Mouse (Mus musculus) testis, adult 2 months (tissue): ENCODE data around the gene Eif4e1b. TPM values are rescaled to one million over a fixed set of nuclear protein-coding genes. Genes with fewer than 3 reads are reported as not detected.

Experiments
- H3K27ac ChIP-seq: fragments of 200-500 bp; 2 replicates; pipeline ENCODE4 v1.5.1; 2012; ENCODE audit warnings: low read depth, low read length; ENCODE audit not compliant: control insufficient read depth, insufficient read depth
- H3K27me3 ChIP-seq: fragments of 200-500 bp; 2 replicates; pipeline ENCODE4 v1.6.1; 2012; ENCODE audit warnings: mild to moderate bottlenecking, low read length, moderate library complexity; ENCODE audit not compliant: control insufficient read depth, insufficient read depth
- H3K36me3 ChIP-seq: fragments of 200-500 bp; 2 replicates; pipeline ENCODE4 v1.6.1; 2012; ENCODE audit warnings: mild to moderate bottlenecking, low read length; ENCODE audit not compliant: control insufficient read depth, insufficient read depth
- H3K4me1 ChIP-seq: fragments of 200-500 bp; 2 replicates; pipeline ENCODE4 v1.6.1; 2012; ENCODE audit warnings: low read length; ENCODE audit not compliant: control insufficient read depth, insufficient read depth
- H3K4me3 ChIP-seq: fragments of 200-500 bp; 2 replicates; pipeline ENCODE4 v1.5.1; 2012; ENCODE audit warnings: low read depth, mild to moderate bottlenecking, low read length, moderate library complexity, mixed read lengths; ENCODE audit not compliant: control insufficient read depth
- CTCF ChIP-seq: fragments of 200-500 bp; IDR thresholded peaks from 2 replicates; pipeline ENCODE4 v1.5.1; 2012; ENCODE audit warnings: low read depth, mild to moderate bottlenecking, inconsistent platforms, low read length, moderate library complexity; ENCODE audit not compliant: control insufficient read depth, insufficient read depth, insufficient replicate concordance
- POLR2A ChIP-seq: fragments of 200-500 bp; IDR thresholded peaks from 2 replicates; pipeline ENCODE4 v1.6.1; 2012; ENCODE audit warnings: low read depth, mild to moderate bottlenecking, inconsistent platforms, low read length, moderate library complexity; ENCODE audit not compliant: control insufficient read depth
- polyA plus RNA-seq: library from polyadenylated mRNA; depleted of rRNA; stranded (reverse); fragments of >200 nt; gene quantifications from 2 replicates; pipeline ENCODE4 v1.2.3, GENCODE M21; 2012

Eif4e1b gene
- polyA plus RNA-seq, 1 experiment = 0.51 TPM

GRCm38 (mm10) chr13:54749061-54749863 lies 34.5 kb upstream of the Eif4e1b start:
- TF ChIP-seq CTCF (no peak), POLR2A (no peak)
- H3K36me3 ChIP-seq = no peaks in the 10 kb centered on the region
- H3K4me1 ChIP-seq = peaks cover 3% of the 10 kb centered on the region
- no peaks in the 10 kb centered on the region for H3K27me3 ChIP-seq
- peak overlapping the region; percentile 61 for H3K4me3 ChIP-seq
- H3K27ac ChIP-seq = no peak overlapping the region

GRCm38 (mm10) chr13:54749864-54750411 lies 33.9 kb upstream of the Eif4e1b start, which contains the start of gene Gprin1:
Gene Gprin1 (minus strand): TSS chr13:54749874.
- TF ChIP-seq POLR2A (no peak), CTCF (no peak)
- H3K4me3 ChIP-seq = peak within 1 kb of the TSS; percentile 61
- H3K27ac ChIP-seq = no peak within 1 kb of the TSS
- H3K4me1 ChIP-seq = peaks cover 3% of the 10 kb centered on the region
- no peaks in the 10 kb centered on the region for H3K36me3 ChIP-seq
- no peaks in the 10 kb centered on the region for H3K27me3 ChIP-seq

- no peaks in the 10 kb centered on the region for H3K27me3 ChIP-seq
- TF ChIP-seq POLR2A (no peak), CTCF (no peak)
- H3K4me3 ChIP-seq = no peak overlapping the region
- H3K36me3 ChIP-seq = no peaks in the 10 kb centered on the region
- no peak overlapping the region for H3K27ac ChIP-seq
- peaks cover 3% of the 10 kb centered on the region for H3K4me1 ChIP-seq
Measured at GRCm38 (mm10) chr13:54750699-54751098, 33.1 kb upstream of the Eif4e1b start.

GRCm38 (mm10) chr13:54752656-54753055 lies 31.1 kb upstream of the Eif4e1b start:
- no peaks in the 10 kb centered on the region for H3K36me3 ChIP-seq

GRCm38 (mm10) chr13:54753733-54754132 lies 30.1 kb upstream of the Eif4e1b start:
- H3K27me3 ChIP-seq = no peaks in the 10 kb centered on the region
- H3K4me3 ChIP-seq = no peak overlapping the region
- no peaks in the 10 kb centered on the region for H3K36me3 ChIP-seq
- TF ChIP-seq CTCF = no peak
- TF ChIP-seq POLR2A = no peak
- H3K4me1 ChIP-seq = peaks cover 15% of the 10 kb centered on the region
- H3K27ac ChIP-seq = no peak overlapping the region

More at GRCm38 (mm10) chr13:54752656-54753055, 31.1 kb upstream of the Eif4e1b start:
- no peaks in the 10 kb centered on the region for H3K27me3 ChIP-seq
- H3K4me1 ChIP-seq = peaks cover 4% of the 10 kb centered on the region
- H3K27ac ChIP-seq = no peak overlapping the region
- no peak overlapping the region for H3K4me3 ChIP-seq
- TF ChIP-seq CTCF = no peak
- TF ChIP-seq POLR2A = no peak

- no peak overlapping the region for H3K27ac ChIP-seq
- no peak overlapping the region for H3K4me3 ChIP-seq
- no peaks in the 10 kb centered on the region for H3K27me3 ChIP-seq
- H3K36me3 ChIP-seq = no peaks in the 10 kb centered on the region
- peaks cover 18% of the 10 kb centered on the region for H3K4me1 ChIP-seq
- TF ChIP-seq POLR2A (no peak), CTCF (no peak)
Measured at GRCm38 (mm10) chr13:54754169-54755080, 29.4 kb upstream of the Eif4e1b start.
